Mouse (Mus musculus) layer of hippocampus, adult 11-12 months (tissue): ENCODE results near the gene Mdm2.

Source experiments
- DNase-seq: peaks from one replicate; pipeline ENCODE4 v3.0.0; 2022; ENCODE audit warnings: low spot score

Gene Mdm2

DNA sequence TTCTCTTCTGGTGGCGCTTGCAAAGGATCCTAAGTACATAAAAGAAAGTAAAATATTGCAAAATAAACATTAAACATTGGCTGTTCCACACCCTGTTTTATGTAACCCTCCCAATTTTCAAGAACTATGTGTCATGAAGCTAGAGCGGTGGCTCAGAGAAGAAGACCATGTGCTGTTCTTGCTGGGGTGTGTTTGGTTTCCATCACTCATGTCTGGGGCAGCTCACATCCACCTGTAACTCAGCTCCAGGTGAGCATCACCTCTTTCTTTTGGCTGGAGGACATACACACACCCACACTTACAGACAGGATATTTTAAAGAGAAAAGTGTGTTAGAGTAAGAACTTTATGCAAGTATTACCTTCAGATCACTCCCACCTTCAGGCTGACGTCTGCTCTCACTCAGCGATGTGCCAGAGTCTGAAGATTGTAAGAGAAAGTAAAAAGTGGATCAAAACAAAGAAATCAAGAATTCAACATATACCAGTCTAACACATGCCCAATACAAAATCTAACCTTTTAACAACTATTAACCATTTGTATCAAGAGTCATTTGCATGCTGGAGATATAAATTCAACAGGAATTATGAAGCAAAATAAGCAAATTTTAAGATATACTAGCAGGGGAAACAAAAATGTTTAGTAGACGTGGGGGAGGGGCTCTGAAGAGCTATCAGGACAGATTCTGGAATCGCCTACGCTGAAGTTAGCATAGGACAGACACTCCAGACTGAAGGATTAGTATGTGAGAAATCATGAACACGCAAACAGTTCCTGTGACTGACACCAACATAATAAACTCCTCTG lies 14.3 kb downstream of the Mdm2 start:
- no peak for DNase-seq

- DNase-seq: no peak
Measured at GRCm38 (mm10) chr10:117695605-117696004, 15.0 kb downstream of the Mdm2 start.

DNA sequence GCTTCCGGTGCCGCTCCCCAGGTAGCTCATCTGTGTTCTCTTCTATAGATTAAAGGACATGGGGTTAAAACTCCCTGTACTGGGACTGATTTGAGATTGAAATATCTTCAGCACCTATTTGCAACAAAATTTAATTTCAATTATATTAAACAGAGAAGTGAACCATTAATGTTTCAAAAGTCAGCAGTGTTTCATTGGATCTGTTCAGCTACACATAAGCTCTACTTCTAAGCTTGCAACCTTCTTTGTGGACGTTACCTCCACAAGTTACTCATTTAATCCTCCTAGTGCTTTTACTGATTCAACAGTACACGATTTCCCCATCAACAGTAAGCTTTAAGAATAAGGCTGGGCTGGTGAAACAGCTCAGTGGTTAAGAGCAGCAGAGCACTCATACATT lies 15.5 kb downstream of the Mdm2 start:
- DNase-seq: no peak

DNA sequence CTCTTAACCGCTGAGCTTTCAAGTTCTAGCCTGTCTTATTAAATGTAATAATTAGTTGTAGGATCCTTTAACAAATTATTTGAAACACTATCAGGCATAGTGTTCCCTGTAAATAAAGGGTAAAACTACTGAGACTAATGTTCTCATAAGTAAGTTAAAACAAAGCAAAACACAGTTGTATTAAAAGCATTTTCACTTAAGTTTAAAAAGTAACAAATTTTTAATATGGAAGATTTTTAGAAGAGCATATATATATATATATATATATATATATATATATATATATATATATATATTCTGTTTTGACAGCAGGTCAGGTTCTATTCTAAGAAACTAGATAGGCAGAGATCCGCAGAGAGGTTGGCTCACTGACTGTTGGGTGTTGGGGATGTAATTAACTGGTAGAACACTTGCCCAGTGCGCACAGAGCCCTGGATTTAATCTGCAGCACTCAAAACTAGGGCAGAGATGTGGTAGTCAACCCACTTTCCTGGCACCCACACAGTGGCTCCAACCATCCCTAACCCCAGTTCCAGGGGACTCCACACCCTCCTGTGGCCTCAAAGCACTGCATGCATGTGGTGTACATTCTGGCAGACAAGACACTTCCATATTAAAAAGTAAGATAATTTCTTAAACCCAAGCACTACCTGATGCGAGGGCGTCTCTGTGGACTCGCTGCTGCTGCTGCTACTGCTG lies 16.2 kb downstream of the Mdm2 start:
- no peak for DNase-seq

DNA sequence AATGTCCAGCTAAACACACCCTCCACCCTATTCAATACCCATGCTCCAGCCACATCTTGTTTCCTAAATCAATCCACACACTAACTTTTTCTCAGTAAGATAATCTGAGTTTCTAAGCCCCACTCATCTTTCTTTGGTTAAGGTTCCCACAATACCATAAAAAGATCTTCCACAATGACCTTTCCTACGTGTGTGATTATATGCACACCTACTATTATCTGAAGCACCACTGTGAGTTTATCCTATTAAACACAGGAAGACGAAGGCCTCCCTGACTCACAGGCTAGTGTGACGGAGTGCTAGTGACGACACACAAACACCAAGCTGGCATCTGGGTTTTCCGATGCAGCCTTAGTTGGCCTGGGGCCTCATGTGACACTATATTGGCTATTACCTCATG lies 17.6 kb downstream of the Mdm2 start:
- no peak for DNase-seq

- no peak for DNase-seq
Measured at GRCm38 (mm10) chr10:117692173-117692572, 18.4 kb downstream of the Mdm2 start.

- no peak for DNase-seq
Measured at GRCm38 (mm10) chr10:117691389-117691968, 19.1 kb downstream of the Mdm2 start.

GRCm38 (mm10) chr10:117690770-117691296 lies 19.7 kb downstream of the Mdm2 start:
- DNase-seq: no peak

- DNase-seq: no peak
Measured at GRCm38 (mm10) chr10:117690101-117690352, 20.5 kb downstream of the Mdm2 start.

DNA sequence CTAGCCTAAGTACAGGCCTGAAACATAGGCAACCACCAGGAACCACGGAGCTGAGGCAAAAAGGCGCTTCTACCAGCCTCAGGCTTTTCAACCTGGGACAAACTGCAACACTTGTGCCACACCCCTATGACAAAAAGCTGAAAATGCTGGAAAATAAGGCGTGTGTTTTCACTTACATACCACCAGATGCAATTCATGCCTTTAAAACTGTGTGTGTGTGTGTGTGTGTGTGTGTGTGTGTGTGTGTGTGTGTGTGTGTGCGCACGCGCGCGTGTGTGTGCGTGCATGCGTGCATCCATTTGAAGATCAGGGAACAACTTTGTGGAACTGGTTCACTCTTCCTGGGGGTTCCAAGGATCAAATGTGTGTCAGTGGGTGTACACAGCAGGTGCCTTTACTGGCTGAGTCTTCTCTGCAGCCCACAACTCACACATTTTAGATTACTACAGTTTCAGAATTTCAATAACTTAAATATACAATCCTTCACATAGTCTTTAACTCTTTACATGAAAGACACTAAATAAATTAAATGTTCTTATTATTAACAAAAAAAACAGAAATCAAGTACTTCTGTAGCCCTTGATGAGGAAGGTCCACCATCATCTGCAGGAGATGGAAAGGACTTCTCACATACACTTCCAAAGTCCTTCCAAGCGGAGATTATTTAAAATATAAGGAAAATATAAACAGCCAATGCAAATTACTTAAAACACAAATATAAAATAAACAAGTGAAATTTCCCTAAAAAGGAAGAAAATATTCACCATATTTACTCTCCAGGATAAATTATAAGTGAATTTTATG lies 21.1 kb downstream of the Mdm2 start:
- no peak for DNase-seq

- DNase-seq: no peak
Measured at GRCm38 (mm10) chr10:117688204-117689151, 22.1 kb downstream of the Mdm2 start.

DNA sequence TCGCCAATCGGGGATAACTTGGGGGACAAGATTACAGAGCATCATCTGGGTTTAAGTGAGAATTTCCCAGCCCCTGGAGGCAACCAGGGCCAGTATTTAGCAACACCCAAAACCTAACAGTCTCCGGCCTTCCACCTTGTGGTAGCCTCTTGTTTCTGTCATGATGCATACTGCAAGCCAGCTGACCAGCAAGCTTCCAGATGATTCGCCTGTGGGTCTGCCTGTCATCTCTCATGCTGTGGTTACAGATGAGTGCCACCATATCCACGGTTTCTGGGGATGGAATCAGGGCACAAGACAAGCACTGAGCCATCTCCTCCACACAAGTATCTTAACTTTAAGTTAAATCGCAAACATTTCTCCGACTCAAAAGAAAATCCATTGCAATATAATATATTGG lies 23.0 kb downstream of the Mdm2 start:
- DNase-seq: no peak

DNA sequence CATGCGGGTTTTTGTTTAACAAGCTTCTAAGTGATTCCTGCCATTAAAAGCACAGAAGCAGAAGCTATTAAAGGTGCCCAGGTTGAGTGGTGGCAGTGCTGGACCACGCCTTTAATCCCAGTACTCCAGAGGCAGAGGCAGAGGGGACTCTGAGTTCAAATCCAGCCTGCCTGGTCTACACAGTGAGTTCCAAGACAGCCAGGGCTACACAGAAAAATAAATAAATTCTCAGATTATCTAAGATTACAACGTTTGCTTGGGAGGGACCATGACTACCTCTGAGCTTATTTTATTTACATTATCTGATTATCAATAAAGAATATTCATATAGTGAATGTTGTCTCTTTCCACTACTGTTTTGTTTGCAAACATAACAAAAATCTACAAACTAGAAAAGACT lies 23.5 kb downstream of the Mdm2 start:
- no peak for DNase-seq

DNA sequence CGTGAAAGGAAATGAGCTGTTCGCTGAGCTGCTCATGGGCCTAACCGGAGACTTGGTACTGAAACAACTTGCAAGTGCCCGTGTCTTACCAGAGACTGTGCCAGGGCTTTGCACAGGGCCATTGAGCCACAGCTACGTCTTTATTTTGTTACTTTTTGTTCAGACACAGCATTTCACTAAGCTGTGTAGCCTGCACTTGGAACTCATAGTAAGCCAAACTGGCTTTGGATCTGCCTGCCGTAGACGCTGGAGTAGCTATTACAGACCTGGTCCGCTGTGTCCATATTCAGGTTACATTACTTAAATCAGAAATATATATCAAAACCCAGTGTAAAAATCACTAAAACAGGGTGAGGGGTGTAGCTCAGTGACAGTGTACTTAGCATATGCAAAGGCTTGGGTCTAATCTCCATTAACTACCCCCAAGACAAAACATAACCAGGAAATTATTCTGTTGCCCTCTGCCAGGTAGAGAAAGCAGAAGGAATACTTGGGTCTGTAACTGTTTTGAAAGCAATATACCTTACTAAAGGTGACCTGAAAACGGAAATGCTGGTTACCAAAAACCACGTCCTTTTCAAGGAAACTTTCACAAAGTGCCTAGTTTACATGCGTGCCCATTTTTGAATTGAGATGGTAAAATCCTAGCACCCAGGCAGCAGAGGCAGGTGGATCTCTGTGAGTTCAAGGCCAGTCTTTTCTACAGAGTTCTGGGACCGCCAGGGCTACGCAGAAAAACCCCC lies 24.5 kb downstream of the Mdm2 start:
- DNase-seq: no peak

DNA sequence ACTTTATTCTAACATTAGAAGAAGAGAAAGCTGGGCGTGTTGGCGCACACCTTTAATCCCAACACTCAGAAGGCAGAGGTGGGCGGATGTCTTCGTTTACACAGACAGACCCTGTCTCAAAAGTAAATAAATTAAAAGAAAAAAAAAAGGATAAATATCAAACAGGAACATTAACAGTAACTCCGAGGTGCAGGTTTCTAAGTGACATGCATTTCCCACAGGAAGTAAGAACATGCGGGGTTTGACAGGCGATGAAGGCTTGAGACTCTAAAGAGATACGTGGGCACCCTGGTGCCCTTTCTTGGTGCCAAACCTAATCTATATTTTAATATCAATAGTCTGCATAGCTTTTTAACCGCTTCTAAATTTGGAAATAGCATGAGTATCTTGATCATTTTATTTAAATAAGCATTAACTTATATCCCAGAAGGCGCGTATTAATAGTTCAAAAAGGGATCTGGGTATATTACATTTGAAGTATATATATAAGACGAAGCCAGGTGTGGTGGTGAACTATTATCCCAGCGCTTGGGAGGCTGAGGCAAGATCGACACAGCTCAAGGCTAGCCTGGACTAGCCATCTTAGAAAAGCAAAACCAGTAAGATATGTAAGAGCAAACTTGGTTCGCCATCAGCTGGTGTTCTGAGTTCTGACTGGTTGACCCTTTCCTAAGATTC lies 25.2 kb downstream of the Mdm2 start:
- no peak for DNase-seq

GRCm38 (mm10) chr10:117684298-117685170 lies 26.0 kb downstream of the Mdm2 start:
- no peak for DNase-seq

DNA sequence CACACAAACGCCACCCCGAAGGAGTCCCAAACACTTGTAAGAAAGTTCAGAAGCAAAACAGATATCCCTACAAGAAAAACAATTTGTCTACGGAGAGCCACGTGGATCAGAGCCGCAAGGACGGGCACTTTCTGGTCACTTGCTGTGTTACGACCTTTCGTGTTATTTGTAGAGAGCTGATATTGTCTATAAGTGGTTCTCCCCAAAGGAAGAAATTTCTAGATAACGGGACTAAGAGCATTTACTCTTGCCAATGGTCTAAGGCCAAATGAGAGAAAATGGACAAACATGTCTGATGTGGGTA lies 26.9 kb downstream of the Mdm2 start:
- DNase-seq: no peak

- no peak for DNase-seq
Measured at GRCm38 (mm10) chr10:117682858-117683733, 27.5 kb downstream of the Mdm2 start.
